Comparison of ENCODE assay signal across 23 mouse cellular contexts in the genomic region with DNA sequence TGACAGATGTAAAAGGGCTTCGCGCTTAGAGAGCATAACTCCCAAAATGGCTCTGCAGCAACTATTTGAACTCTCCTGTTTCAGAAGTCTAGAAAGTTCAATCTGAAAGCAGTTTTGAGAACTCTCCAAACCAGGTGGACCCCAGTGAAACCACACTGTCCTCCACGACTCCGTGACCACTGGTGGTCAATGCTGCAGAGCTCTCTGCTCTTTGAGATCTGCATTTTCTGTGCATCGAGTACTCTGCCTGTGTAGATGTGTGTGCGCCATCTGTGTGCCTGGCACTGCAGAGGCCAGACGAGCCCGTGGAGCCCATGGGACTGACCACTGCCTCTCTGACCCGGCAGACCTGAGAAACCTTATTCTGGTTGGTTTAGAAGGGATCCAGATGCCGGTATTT. TPM values are rescaled to one million over a fixed set of nuclear protein-coding genes. Genes with fewer than 3 reads are reported as not detected.
A peak's percentile ranks its signal among the peaks of the same experiment; 100 is the strongest.
DNase-seq lines count a peak whose midpoint lies in the region; ATAC-seq and TF ChIP-seq lines count a peak whose summit lies in the region.
"Had no signal": no experiment of that assay in that cellular context is flagged by ENCODE, and none has a peak within 500 bp of the region (broad histone marks: within the 10 kb centered on the region; RNA-seq: fewer than 3 reads in every experiment).

No protein-coding gene starts in this region.

- no peaks in the 10 kb centered on the region for H3K9me3 ChIP-seq in embryonic facial prominence, embryonic 13.5 days
- H3K9me3 ChIP-seq in embryonic facial prominence, embryonic 10.5 days = no peaks in the 10 kb centered on the region
- H3K9me3 ChIP-seq in heart, embryonic 15.5 days (replicated peaks) = no peaks in the 10 kb centered on the region
- H3K9me3 ChIP-seq in limb, embryonic 15.5 days = no peaks in the 10 kb centered on the region
- H3K9me3 ChIP-seq in limb, embryonic 10.5 days (replicated peaks) = no peaks in the 10 kb centered on the region
- no peaks in the 10 kb centered on the region for H3K9me3 ChIP-seq in stomach, postnatal 0 days (ENCODE audit: control insufficient read depth, low read length)
- H3K9me3 ChIP-seq: forebrain, embryonic 13.5 days; G1E; hindbrain, embryonic 12.5 days had no signal

- no peaks in the 10 kb centered on the region for H3K27me3 ChIP-seq in embryonic facial prominence, embryonic 13.5 days
- H3K27me3 ChIP-seq in embryonic facial prominence, embryonic 10.5 days (replicated peaks; ENCODE audit: low read depth, poor library complexity, severe bottlenecking) = no peaks in the 10 kb centered on the region
- H3K27me3 ChIP-seq in heart, embryonic 15.5 days = no peaks in the 10 kb centered on the region
- no peaks in the 10 kb centered on the region for H3K27me3 ChIP-seq in limb, embryonic 15.5 days
- no peaks in the 10 kb centered on the region for H3K27me3 ChIP-seq in limb, embryonic 10.5 days (ENCODE audit: low read depth, poor library complexity, severe bottlenecking)
- H3K27me3 ChIP-seq in stomach, postnatal 0 days (ENCODE audit: control insufficient read depth, insufficient read depth, low read length) = no peaks in the 10 kb centered on the region
- H3K27me3 ChIP-seq: forebrain, embryonic 13.5 days; hindbrain, embryonic 12.5 days had no signal

- no peak for TF ChIP-seq EP300 in stomach, postnatal 0 days (optimal IDR thresholded peaks at IDR 0.05)

- intact Hi-C loops in heart, postnatal 25 days (cut with DNase I) = no loop called here

- H3K4me1 ChIP-seq in embryonic facial prominence, embryonic 13.5 days = peaks cover 30% of the 10 kb centered on the region
- peaks cover 29% of the 10 kb centered on the region for H3K4me1 ChIP-seq in embryonic facial prominence, embryonic 10.5 days
- H3K4me1 ChIP-seq in heart, embryonic 15.5 days (replicated peaks) = peaks cover 47% of the 10 kb centered on the region
- H3K4me1 ChIP-seq in limb, embryonic 15.5 days = peaks cover 27% of the 10 kb centered on the region; the same call in 1 of the 2 replicates
- peaks cover 18% of the 10 kb centered on the region for H3K4me1 ChIP-seq in limb, embryonic 10.5 days
- H3K4me1 ChIP-seq in stomach, postnatal 0 days (replicated peaks; ENCODE audit: control insufficient read depth, insufficient read depth) = no peaks in the 10 kb centered on the region
- H3K4me1 ChIP-seq: forebrain, embryonic 13.5 days had no signal

- H3K9ac ChIP-seq in embryonic facial prominence, embryonic 13.5 days = 0 out of 2 replicates have a peak overlapping the region, but pooled peaks have one; percentile 21
- H3K9ac ChIP-seq in heart, embryonic 15.5 days = no peak overlapping the region
- no peak overlapping the region for H3K9ac ChIP-seq in limb, embryonic 15.5 days
- no peak overlapping the region for H3K9ac ChIP-seq in stomach, postnatal 0 days (ENCODE audit: low read length)
- H3K9ac ChIP-seq: forebrain, embryonic 13.5 days; hindbrain, embryonic 12.5 days had no signal

- peaks cover 81% of the 10 kb centered on the region for H3K36me3 ChIP-seq in embryonic facial prominence, embryonic 13.5 days
- H3K36me3 ChIP-seq in embryonic facial prominence, embryonic 10.5 days (replicated peaks) = peaks cover 96% of the 10 kb centered on the region
- peaks cover 25% of the 10 kb centered on the region for H3K36me3 ChIP-seq in heart, embryonic 15.5 days
- H3K36me3 ChIP-seq in limb, embryonic 15.5 days = peaks cover 78% of the 10 kb centered on the region
- H3K36me3 ChIP-seq in limb, embryonic 10.5 days = peaks cover 97% of the 10 kb centered on the region
- H3K36me3 ChIP-seq in stomach, postnatal 0 days (ENCODE audit: control insufficient read depth, insufficient read depth, low read length) = peaks cover 4% of the 10 kb centered on the region

- no peak overlapping the region for H3K4me2 ChIP-seq in embryonic facial prominence, embryonic 13.5 days
- no peak overlapping the region for H3K4me2 ChIP-seq in heart, embryonic 15.5 days
- H3K4me2 ChIP-seq in limb, embryonic 15.5 days = no peak overlapping the region
- H3K4me2 ChIP-seq in stomach, postnatal 0 days (replicated peaks; ENCODE audit: low read depth) = no peak overlapping the region
- H3K4me2 ChIP-seq: forebrain, embryonic 13.5 days; hindbrain, embryonic 12.5 days; liver, embryonic 11.5 days had no signal

- H3K4me3 ChIP-seq in embryonic facial prominence, embryonic 13.5 days = no peak overlapping the region
- no peak overlapping the region for H3K4me3 ChIP-seq in embryonic facial prominence, embryonic 10.5 days
- no peak overlapping the region for H3K4me3 ChIP-seq in heart, embryonic 15.5 days
- H3K4me3 ChIP-seq in limb, embryonic 15.5 days = no peak overlapping the region
- no peak overlapping the region for H3K4me3 ChIP-seq in limb, embryonic 10.5 days
- H3K4me3 ChIP-seq in stomach, postnatal 0 days (ENCODE audit: low read depth, low read length) = no peak overlapping the region
- H3K4me3 ChIP-seq: forebrain, embryonic 13.5 days; hindbrain, embryonic 12.5 days had no signal

- 90% methylated on average over 10 of the region's 10 CpGs for WGBS in embryonic facial prominence, embryonic 13.5 days
- 91% methylated on average over 10 of the region's 10 CpGs for WGBS in embryonic facial prominence, embryonic 10.5 days
- WGBS in heart, embryonic 15.5 days = 84% methylated on average over 10 of the region's 10 CpGs
- WGBS in limb, embryonic 15.5 days = 90% methylated on average over 10 of the region's 10 CpGs
- 92% methylated on average over 10 of the region's 10 CpGs for WGBS in limb, embryonic 10.5 days
- WGBS in stomach, postnatal 0 days = 87% methylated on average over 10 of the region's 10 CpGs

- DNase-seq in embryonic facial prominence, embryonic 10.5 days (ENCODE audit: low spot score) = no peak
- no peak for DNase-seq in heart, postnatal 25 days (ENCODE audit: low spot score)
- no peak for DNase-seq in limb, embryonic 10.5 days (ENCODE audit: low spot score)
- DNase-seq in stomach, postnatal 0 days (ENCODE audit: low spot score) = no peak
- no peak for DNase-seq in adrenal gland, adult (ENCODE audit: inconsistent age in 2 of 2, low spot score in 1 of 2)
- DNase-seq: cerebellum, adult 9-11 months; embryo, embryonic 11 days; layer of hippocampus, postnatal 36 days had no signal

- no peak overlapping the region; the same call in 1 of the 2 replicates for H3K27ac ChIP-seq in embryonic facial prominence, embryonic 13.5 days
- H3K27ac ChIP-seq in embryonic facial prominence, embryonic 10.5 days (replicated peaks) = no peak overlapping the region
- H3K27ac ChIP-seq in heart, embryonic 15.5 days = peak overlapping the region; percentile 77
- peak overlapping the region; percentile 17; the same call in 1 of the 2 replicates for H3K27ac ChIP-seq in limb, embryonic 15.5 days
- H3K27ac ChIP-seq in limb, embryonic 10.5 days = no peak overlapping the region
- peak overlapping the region; percentile 86 for H3K27ac ChIP-seq in stomach, postnatal 0 days (replicated peaks)
- H3K27ac ChIP-seq: forebrain, embryonic 13.5 days; hindbrain, embryonic 12.5 days had no signal

- ATAC-seq in embryonic facial prominence, embryonic 13.5 days (ENCODE audit: insufficient number of reproducible peaks, insufficient read depth, low FRiP score, low TSS enrichment, low read depth) = no peak
- no peak for ATAC-seq in heart, embryonic 15.5 days (replicated peaks; ENCODE audit: insufficient number of reproducible peaks, insufficient read depth, low FRiP score, low read depth)
- ATAC-seq in limb, embryonic 15.5 days (ENCODE audit: insufficient number of reproducible peaks, low FRiP score, low TSS enrichment, low read depth) = no peak
- no peak for ATAC-seq in stomach, postnatal 0 days (ENCODE audit: low FRiP score, low TSS enrichment)
- ATAC-seq: CD4-positive, CD25-positive, alpha-beta regulatory T cell, adult 4 months; forebrain, embryonic 13.5 days; inflammation-experienced regulatory T-cells, adult 6 months; midbrain, embryonic 16.5 days had no signal

- no peak for TF ChIP-seq CTCF in stomach, postnatal 0 days (IDR thresholded peaks at IDR 0.05; ENCODE audit: low read depth)

RNA-seq across cellular contexts. Expression of gene Pola2, which starts 9.1 kb away (rescaled TPM):
- 74.5 and 79.5 TPM in 2 replicates for polyA plus RNA-seq in embryonic facial prominence, embryonic 13.5 days (2015; fragmentation: Nextera tagmentation; extraction: Ambion mirVana)
- polyA plus RNA-seq in embryonic facial prominence, embryonic 10.5 days (2016; fragmentation: Nextera tagmentation; extraction: Ambion mirVana) = 119 and 120 TPM in 2 replicates
- polyA plus RNA-seq in heart, embryonic 15.5 days (2015; fragmentation: Nextera tagmentation; extraction: Ambion mirVana) = 35.8 and 48.9 TPM in 2 replicates
- 10 to 100 TPM in 1 of 2 experiments, 1 to 10 TPM in 1; 8.9 to 11.2 TPM for total RNA-seq in heart, postnatal 25 days (2021)
- 56.9 and 61.0 TPM in 2 replicates for polyA plus RNA-seq in limb, embryonic 15.5 days (2015; fragmentation: Nextera tagmentation; extraction: Ambion mirVana)
- 125 and 130 TPM in 2 replicates for polyA plus RNA-seq in limb, embryonic 10.5 days (2016; fragmentation: Nextera tagmentation; extraction: Ambion mirVana)
- polyA plus RNA-seq in stomach, postnatal 0 days (2015; fragmentation: Nextera tagmentation; extraction: Ambion mirVana) = 20.4 and 21.2 TPM in 2 replicates

RNA-seq across cellular contexts. Expression of gene Cdc42ep2, which starts 30.3 kb away (rescaled TPM):
- polyA plus RNA-seq in embryonic facial prominence, embryonic 13.5 days (2015; fragmentation: Nextera tagmentation; extraction: Ambion mirVana) = 4.7 TPM in 2 replicates
- polyA plus RNA-seq in embryonic facial prominence, embryonic 10.5 days (2016; fragmentation: Nextera tagmentation; extraction: Ambion mirVana) = 1.5 and 2.2 TPM in 2 replicates
- 10.4 and 13.0 TPM in 2 replicates for polyA plus RNA-seq in heart, embryonic 15.5 days (2015; fragmentation: Nextera tagmentation; extraction: Ambion mirVana)
- 1 to 10 TPM; 9.1 to 9.8 TPM for total RNA-seq in heart, postnatal 25 days (2021)
- polyA plus RNA-seq in limb, embryonic 15.5 days (2015; fragmentation: Nextera tagmentation; extraction: Ambion mirVana) = 9.2 and 12.6 TPM in 2 replicates
- 1.3 and 1.7 TPM in 2 replicates for polyA plus RNA-seq in limb, embryonic 10.5 days (2016; fragmentation: Nextera tagmentation; extraction: Ambion mirVana)
- polyA plus RNA-seq in stomach, postnatal 0 days (2015; fragmentation: Nextera tagmentation; extraction: Ambion mirVana) = 7.9 and 8.1 TPM in 2 replicates

RNA-seq across cellular contexts. Expression of gene Slc22a20, which starts 31.0 kb away (rescaled TPM):
- polyA plus RNA-seq in embryonic facial prominence, embryonic 13.5 days (2015; fragmentation: Nextera tagmentation; extraction: Ambion mirVana) = not detected in 2 replicates
- polyA plus RNA-seq in embryonic facial prominence, embryonic 10.5 days (2016; fragmentation: Nextera tagmentation; extraction: Ambion mirVana) = not detected in 2 replicates
- polyA plus RNA-seq in heart, embryonic 15.5 days (2015; fragmentation: Nextera tagmentation; extraction: Ambion mirVana) = not detected in 2 replicates
- total RNA-seq in heart, postnatal 25 days (2021) = not detected
- not detected in 2 replicates for polyA plus RNA-seq in limb, embryonic 15.5 days (2015; fragmentation: Nextera tagmentation; extraction: Ambion mirVana)
- not detected in 2 replicates for polyA plus RNA-seq in limb, embryonic 10.5 days (2016; fragmentation: Nextera tagmentation; extraction: Ambion mirVana)
- polyA plus RNA-seq in stomach, postnatal 0 days (2015; fragmentation: Nextera tagmentation; extraction: Ambion mirVana) = not detected in 2 replicates
- total RNA-seq: adrenal gland, adult 18-20 months; G1E; gastrocnemius, postnatal 4 days; layer of hippocampus, adult 18-20 months; layer of hippocampus, postnatal 36 days; left cerebral cortex, postnatal 25 days had no signal
- polyA plus RNA-seq: CD4-positive, CD25-positive, alpha-beta regulatory T cell, adult 4 months; forebrain, embryonic 13.5 days; G1E; hindbrain, embryonic 12.5 days; inflammation-experienced regulatory T-cells, adult 6 months; liver, embryonic 11.5 days; lung, embryonic 16.5 days; midbrain, embryonic 16.5 days had no signal

RNA-seq across cellular contexts. Expression of gene Dpf2, which starts 42.1 kb away (rescaled TPM):
- 164 and 179 TPM in 2 replicates for polyA plus RNA-seq in embryonic facial prominence, embryonic 13.5 days (2015; fragmentation: Nextera tagmentation; extraction: Ambion mirVana)
- 231 and 251 TPM in 2 replicates for polyA plus RNA-seq in embryonic facial prominence, embryonic 10.5 days (2016; fragmentation: Nextera tagmentation; extraction: Ambion mirVana)
- 81.9 and 106 TPM in 2 replicates for polyA plus RNA-seq in heart, embryonic 15.5 days (2015; fragmentation: Nextera tagmentation; extraction: Ambion mirVana)
- 10 to 100 TPM; 87.4 to 96.1 TPM for total RNA-seq in heart, postnatal 25 days (2021)
- polyA plus RNA-seq in limb, embryonic 15.5 days (2015; fragmentation: Nextera tagmentation; extraction: Ambion mirVana) = 117 and 125 TPM in 2 replicates
- 223 and 240 TPM in 2 replicates for polyA plus RNA-seq in limb, embryonic 10.5 days (2016; fragmentation: Nextera tagmentation; extraction: Ambion mirVana)
- polyA plus RNA-seq in stomach, postnatal 0 days (2015; fragmentation: Nextera tagmentation; extraction: Ambion mirVana) = 47.0 and 54.9 TPM in 2 replicates

Comparison
In these comparisons a context has a peak if more than half of its experiments do, and no peak if none do; other contexts are left out.
1. H3K27ac ChIP-seq: peak in heart, embryonic 15.5 days (single experiment), limb, embryonic 15.5 days (single experiment) and stomach, postnatal 0 days (single experiment); none in embryonic facial prominence, embryonic 13.5 days (single experiment), embryonic facial prominence, embryonic 10.5 days (single experiment) and limb, embryonic 10.5 days (single experiment).